Mouse (Mus musculus) CD8-positive naive resting alpha-beta T cell, adult 2 months (primary cell): ENCODE results near the gene Prr15l.

Source experiments
- DNase-seq, 2 experiments: peaks; one replicate each; pipeline ENCODE4 v3.0.0; 2022; ENCODE audit warnings: low read depth in 2 of 2, low spot score in 2 of 2

Gene Prr15l

GRCm38 (mm10) chr11:96928088-96928487, at the start of gene Prr15l:
Prr15l (plus strand) TSS chr11:96928104.
- no peak for DNase-seq

DNA sequence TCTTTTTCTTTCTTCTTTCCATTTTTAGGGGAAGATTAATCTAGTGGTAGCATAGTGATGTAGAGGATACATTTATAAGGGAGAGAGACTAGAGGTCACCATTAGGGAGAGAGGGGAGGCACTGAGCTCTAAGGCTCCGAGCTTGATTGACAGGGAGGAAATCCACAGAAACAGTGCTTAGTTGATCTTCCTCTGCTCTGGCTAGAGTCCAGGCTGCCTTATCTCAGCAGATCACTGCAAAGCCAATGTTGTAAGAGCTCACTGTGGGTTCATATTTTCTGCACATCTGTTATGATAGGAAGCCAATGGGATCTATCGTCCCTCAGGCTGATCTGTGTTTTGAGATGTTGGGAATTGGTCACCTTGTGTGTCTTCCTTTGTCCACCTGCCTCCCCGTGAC, 49.2 kb upstream of the Prr15l start:
- no peak for DNase-seq

DNA sequence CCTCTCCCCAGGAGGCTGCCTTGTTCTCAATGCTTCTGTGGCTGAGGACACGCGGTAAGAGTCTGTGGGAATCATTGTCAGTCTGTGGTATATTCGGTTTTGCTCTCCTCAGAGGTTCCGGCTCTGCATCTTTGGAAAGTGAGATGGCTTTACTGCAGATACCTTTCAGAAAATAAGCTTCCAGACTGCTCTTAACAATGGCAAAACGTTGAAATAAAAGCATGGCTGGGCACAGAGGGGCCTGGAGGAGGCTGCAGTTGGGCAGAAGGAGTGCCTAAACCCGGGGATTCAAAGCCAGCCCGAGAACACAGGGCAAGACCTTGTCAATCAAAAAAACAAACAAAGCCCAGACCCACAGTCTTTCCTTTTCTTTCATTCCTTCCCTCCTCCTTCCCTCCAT, 48.5 kb upstream of the Prr15l start:
- no peak for DNase-seq

DNA sequence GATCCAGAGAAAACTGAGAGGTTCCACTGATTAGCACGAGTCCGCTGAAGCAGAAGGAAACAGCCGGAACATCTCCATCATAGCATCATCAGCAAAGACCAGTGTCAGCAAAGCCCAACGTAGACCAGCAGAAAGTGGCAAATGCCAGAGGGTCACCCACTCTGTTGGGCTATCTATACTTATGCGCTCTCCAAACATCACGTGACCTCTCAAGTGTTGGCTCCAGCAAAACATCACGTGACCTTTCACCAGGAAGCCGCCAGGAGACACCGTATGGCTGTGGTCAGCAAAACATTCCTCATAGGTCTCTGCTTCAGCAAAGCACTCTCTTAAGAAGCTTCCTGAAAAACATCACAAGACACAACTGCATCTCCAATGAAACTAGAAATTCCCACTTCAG, 47.6 kb upstream of the Prr15l start:
- no peak for DNase-seq

GRCm38 (mm10) chr11:96885901-96886340, 42.0 kb upstream of the Prr15l start:
- no peak for DNase-seq

- DNase-seq = no peak
Measured at GRCm38 (mm10) chr11:96886942-96887546, 40.9 kb upstream of the Prr15l start.

- DNase-seq = no peak
Measured at GRCm38 (mm10) chr11:96891784-96892527, 35.9 kb upstream of the Prr15l start.

- DNase-seq = no peak
Measured at GRCm38 (mm10) chr11:96893203-96893842, 34.6 kb upstream of the Prr15l start.

DNA sequence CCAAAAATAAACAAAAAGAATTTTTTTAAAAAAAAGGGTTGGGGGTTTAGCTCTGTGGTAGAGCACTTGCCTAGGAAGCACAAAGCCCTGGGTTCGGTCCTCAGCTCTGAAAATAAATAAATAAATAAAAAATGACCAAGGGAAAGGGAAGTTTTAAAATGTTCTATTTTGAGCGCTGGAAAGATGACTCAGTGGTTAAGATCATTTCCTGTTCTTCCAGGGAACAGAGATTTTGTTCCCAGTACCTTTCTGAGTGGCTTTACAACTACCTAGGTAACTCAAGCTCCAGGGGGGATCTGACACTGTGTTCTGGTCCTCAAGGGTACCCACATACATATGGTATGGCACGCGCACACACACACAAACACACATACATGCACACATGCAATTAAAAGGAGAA, 32.0 kb upstream of the Prr15l start:
- no peak for DNase-seq

GRCm38 (mm10) chr11:96899449-96900306, 28.2 kb upstream of the Prr15l start:
- DNase-seq = no peak

GRCm38 (mm10) chr11:96901332-96901731, 26.6 kb upstream of the Prr15l start:
- DNase-seq = no peak

GRCm38 (mm10) chr11:96902639-96903635, 25.0 kb upstream of the Prr15l start:
- no peak for DNase-seq

GRCm38 (mm10) chr11:96906431-96907161, 21.3 kb upstream of the Prr15l start:
- DNase-seq = no peak

DNA sequence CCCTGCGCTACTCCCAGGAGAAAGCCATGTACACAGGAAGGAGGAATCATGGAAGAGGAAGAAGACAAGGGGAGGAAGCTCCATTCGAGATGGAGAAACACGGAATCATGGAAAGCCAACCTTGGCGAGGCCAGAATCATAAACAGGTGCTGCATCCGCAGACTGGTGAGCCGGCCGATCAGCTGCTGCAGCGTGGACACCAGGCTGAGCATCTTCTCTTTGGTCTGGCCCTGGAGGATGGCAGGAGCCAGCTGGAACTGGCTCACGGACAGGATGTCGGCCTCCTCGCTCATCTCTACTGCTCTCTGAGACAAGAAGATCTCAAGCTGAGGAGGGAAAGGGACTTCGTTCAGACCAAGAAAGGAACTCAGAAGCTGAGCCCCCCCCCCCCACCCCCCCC, 19.3 kb upstream of the Prr15l start:
- no peak for DNase-seq

DNA sequence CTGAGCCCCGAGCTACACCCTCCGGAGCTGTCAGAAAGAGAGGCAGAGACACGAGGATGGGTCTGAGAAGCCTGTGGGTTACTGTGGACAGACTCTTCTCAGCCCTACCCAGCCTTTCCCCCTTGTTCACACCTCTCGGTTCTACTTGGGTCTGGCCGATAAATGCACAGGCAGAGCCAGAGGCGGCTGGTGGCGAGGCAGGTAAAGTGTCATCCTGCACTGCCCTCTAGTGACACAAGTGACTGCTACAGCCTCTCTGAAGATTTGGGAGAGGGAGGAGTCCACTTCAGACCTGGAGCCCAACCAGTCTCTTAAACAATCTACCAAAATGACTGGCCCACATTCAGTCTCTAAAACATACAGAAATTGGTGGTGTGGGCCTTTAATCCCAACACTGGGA, 17.9 kb upstream of the Prr15l start:
- DNase-seq = peak; percentile 57 to 73

DNA sequence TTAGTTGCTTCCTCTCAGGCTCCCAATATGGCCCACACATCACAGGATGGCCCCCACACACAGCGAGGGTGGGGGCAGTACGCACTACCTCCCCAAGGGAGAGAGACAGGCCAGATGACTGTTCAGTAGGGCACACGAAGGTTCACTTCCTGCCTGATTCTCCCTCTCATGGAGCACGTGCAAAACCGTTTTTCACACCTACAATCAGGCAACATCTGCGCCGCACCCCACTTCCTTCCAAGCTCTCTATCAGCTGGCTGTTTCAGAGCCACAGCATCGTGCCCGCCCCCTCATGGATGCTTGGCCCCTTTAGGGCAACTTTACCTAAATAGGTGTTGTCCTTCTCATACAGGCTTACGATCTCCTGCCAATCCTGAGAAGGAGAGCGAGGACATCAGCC, 15.2 kb upstream of the Prr15l start:
- peak in 1 of 2 experiments; percentile 7 for DNase-seq

DNA sequence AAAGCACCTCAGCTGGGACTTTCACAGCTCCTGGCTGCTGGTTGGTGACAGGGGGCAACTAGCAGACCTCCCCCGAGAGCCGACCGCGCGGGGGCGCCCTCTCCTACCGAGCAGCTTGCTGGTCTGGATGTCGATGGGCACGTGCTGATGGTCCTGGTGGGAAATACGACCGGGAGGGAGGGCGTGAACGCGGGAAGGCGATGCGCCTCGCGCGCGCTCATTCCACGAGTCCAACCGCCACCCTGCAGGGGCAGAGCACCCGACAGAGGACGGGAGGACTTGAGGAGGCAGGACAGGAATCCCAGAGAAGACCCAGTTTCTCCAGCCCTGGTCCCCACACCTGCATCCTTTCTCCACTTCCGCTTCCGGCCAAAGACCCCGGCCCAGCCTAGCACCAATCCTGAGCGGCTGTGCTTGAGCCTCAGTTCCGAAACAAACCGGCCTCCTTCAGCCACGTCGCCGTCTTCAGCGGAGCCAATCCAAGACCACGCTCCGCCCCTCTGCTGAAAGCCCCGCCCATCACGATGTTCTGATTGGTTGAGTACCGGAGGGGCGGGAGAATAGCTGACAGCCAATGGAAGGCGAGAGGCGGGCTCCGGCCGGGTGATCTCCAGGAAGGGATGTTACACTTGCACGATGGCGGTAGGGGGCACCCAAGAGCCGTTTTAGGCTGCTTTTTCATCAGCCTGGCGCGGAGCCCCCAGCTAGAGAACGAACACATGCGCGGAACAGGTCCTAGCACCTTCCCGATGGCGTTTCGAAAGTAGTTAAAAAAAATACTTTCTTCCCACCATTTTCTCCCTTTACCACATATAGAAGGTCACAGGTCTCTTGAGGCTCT, 11.6 kb upstream of the Prr15l start, which contains the start of gene Cdk5rap3:
Gene Cdk5rap3, minus strand, starts transcription at position 453 of the 841 bp plus-strand sequence.
- peak; percentile 98 to 100 for DNase-seq

GRCm38 (mm10) chr11:96916885-96917396, 11.0 kb upstream of the Prr15l start:
- DNase-seq = no peak
